Mouse (Mus musculus) lung, embryonic 14.5 days (tissue): Measurements from ENCODE around the gene P3h4. TPM values are rescaled to one million over a fixed set of nuclear protein-coding genes. Genes with fewer than 3 reads are reported as not detected.

Experiments used
- ATAC-seq: fragments of 200-750 bp; cut with Nextera tagmentation; 2 replicates; pipeline ENCODE4 v1.8.0; 2017; ENCODE audit warnings: mild to moderate bottlenecking, moderate TSS enrichment, moderate library complexity; ENCODE audit not compliant: insufficient read depth
- DNase-seq: peaks from one replicate; pipeline ENCODE4 v3.0.0-alpha.2; 2015
- H3K27ac ChIP-seq: fragments of 300-500 bp; sonication (generic); 2 replicates; pipeline ENCODE4 v1.5.1; 2014; ENCODE audit warnings: low read depth, mild to moderate bottlenecking, moderate library complexity
- H3K27me3 ChIP-seq: fragments of 300-500 bp; sonication (generic); 2 replicates; pipeline ENCODE4 v1.6.1; 2014; ENCODE audit warnings: low read length, control low read depth; ENCODE audit not compliant: insufficient read depth
- H3K36me3 ChIP-seq: fragments of 300-500 bp; sonication (generic); 2 replicates; pipeline ENCODE4 v1.6.1; 2014; ENCODE audit warnings: control low read depth; ENCODE audit not compliant: insufficient read depth
- H3K4me1 ChIP-seq: fragments of 300-500 bp; sonication (generic); 2 replicates; pipeline ENCODE4 v1.6.1; 2014; ENCODE audit warnings: antibody characterized with exemption, control low read depth; ENCODE audit not compliant: insufficient read depth
- H3K4me2 ChIP-seq: fragments of 300-500 bp; sonication (generic); 2 replicates; pipeline ENCODE4 v1.6.1; 2014; ENCODE audit warnings: mild to moderate bottlenecking
- H3K4me3 ChIP-seq: fragments of 300-500 bp; sonication (generic); 2 replicates; pipeline ENCODE4 v1.5.1; 2014; ENCODE audit warnings: low read depth, low read length
- H3K9ac ChIP-seq: fragments of 300-500 bp; sonication (generic); 2 replicates; pipeline ENCODE4 v1.6.1; 2014
- H3K9me3 ChIP-seq: fragments of 300-500 bp; sonication (generic); 2 replicates; pipeline ENCODE4 v1.6.1; 2016; ENCODE audit warnings: low read depth, low read length, control low read depth
- CTCF ChIP-seq: IDR thresholded peaks from 2 replicates; pipeline ENCODE4 v1.5.1; 2016; ENCODE audit warnings: antibody characterized with exemption, low read depth
- WGBS: fragments of 180-500 bp; shearing (Covaris S2); extraction: QIAGEN DNeasy Blood & Tissue Kit; methylation state at CpG from one replicate; pipeline ENCODE4 v1.1.7; 2014; 5-methylcytosine and 5-hydroxymethylcytosine counted together
- polyA plus RNA-seq: library from polyadenylated mRNA; unstranded; fragments of >200 nt; fragmentation: Nextera tagmentation; extraction: Ambion mirVana; gene quantifications from 2 replicates; pipeline ENCODE4 v1.2.1, GENCODE M21; 2014

The P3h4 gene
- polyA plus RNA-seq, 1 experiment from 2014 or later: 64.5 TPM

DNA sequence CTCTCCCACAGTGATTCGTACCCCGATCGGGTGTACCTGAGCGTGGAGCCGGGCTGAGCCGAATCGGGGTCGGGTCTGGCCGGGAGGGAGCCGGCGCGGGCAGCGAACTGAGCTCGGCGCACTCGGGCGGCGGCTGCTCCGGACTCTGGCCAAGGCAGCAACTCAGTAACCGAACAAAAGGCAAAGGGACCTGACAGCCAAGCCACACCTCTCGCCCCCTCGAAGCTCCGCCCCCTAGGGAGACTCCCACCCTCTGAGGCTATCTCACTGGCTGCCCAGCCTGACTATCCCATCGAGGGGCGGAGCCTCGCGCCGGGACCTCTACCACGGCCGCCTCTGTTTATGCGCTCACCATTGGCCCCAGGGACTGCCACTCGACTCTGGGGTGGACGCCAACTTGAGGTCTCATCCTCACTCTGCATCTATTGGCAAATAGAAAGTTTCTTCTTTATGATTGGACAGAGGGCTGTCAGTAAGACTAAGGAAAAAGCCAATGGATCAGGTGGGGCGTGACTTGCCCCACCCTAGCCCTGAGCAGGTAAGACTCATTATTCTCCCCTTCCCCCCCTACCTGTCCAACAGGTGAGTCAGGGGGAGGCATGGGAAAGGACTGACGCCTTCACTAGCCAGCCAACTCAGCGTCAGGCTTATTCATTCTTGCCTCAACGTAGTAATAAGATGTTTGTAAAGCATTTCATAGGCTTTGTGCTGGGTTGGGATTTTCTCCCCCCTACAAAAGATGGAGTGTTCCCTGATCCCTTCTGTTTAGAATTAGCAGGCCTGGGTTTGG lies 16.8 kb downstream of the P3h4 start, which contains the start of gene Jup:
TSS of gene Jup (minus strand) at position 164 of the 790 bp plus-strand sequence.
- peak within 1 kb of the TSS; percentile 90 for H3K27ac ChIP-seq
- H3K9me3 ChIP-seq: no peaks in the 10 kb centered on the region
- ATAC-seq (peak; percentile 98), DNase-seq (peak; percentile 100)
- no peaks in the 10 kb centered on the region for H3K36me3 ChIP-seq
- TF ChIP-seq CTCF: 0 out of 2 replicates have a peak, but pooled peaks have one; percentile 10
- peak within 1 kb of the TSS; percentile 78 for H3K4me2 ChIP-seq
- peak within 1 kb of the TSS; percentile 72 for H3K4me3 ChIP-seq
- H3K9ac ChIP-seq: peak within 1 kb of the TSS; percentile 76
- peaks cover 26% of the 10 kb centered on the region; the same call in 1 of the 2 replicates for H3K4me1 ChIP-seq
- WGBS: 1% methylated on average over 37 of the region's 37 CpGs
- H3K27me3 ChIP-seq: no peaks in the 10 kb centered on the region

DNA sequence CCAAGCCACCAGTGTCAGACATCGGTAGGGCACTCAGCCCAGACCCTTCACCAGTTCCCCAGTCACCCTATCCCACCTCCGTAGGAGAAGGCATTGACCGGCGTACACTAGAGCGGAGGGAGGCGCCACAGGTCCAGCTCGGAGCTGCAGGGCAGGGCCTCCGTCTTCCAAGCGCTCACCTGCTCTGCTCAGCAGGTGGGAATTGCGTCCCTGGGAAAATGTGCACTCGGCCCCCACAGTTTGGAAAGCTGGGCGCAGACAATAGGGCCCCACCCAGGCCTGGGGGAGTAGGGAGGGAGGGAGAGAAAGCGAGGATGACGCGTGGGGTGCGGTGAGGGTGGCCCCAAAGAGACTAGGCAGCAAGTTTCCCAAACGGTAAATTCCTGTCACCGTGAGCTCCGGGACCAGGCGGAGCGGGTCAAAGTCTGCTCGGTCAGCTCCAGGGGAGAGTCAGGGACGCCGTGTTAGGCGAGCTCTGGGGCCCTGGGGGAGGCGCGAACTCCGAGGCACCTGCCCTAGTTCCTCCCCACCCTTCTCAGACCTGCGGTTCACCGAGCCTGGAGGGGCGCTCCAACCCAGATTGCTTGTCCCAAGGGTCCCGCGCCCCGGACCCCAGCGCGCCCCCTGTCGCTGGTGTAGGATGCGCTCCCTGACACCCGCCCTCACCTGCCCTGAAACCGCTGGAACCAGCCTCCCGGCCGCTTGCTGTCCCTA lies 17.6 kb downstream of the P3h4 start:
- H3K4me1 ChIP-seq: peaks cover 24% of the 10 kb centered on the region; the same call in 1 of the 2 replicates
- TF ChIP-seq CTCF: peak; percentile 66

DNA sequence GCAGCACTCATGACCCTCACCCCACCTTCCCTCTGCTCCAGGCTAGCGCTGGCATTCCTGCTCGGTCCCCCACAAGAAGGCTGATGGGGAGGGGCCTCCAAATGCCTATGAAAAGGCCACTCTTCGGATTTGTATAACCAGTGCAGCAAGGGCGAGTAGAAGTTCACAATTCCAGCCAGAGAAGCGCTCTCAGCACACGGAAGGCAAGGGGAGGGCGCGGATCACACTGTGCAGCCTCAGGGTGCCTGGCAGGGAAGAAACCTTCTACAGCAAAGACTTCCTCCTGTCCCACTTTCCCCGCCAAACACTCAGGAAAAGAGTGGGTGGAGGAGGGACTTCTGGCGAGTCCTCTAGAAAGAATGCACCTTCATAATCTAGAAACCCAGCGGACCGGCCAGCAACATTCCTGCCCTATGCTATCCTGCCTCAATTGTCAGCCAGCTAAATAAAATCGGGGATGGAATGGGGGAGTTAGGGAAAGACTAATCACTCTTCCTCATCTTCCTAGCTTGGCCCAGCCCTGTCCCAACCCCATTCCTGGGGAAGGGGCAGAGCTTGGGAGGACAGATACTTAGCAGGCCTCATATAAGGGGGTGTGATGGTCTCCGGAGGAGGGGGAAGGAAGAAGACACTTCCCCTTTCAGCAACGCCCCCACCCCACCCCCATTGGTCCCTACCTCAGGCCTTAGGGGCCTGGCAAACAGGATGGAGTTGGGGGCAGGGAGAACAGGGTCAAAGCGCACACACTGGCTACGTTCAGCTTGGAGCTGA lies 18.6 kb downstream of the P3h4 start:
- peak overlapping the region; percentile 78 for H3K4me2 ChIP-seq
- H3K4me1 ChIP-seq: peaks cover 24% of the 10 kb centered on the region
- TF ChIP-seq CTCF: peak; percentile 28; the same call in 1 of the 2 replicates
- peak overlapping the region; percentile 76 for H3K9ac ChIP-seq
- peak overlapping the region; percentile 72 for H3K4me3 ChIP-seq
- DNase-seq (peak; percentile 57), ATAC-seq (no peak)
- H3K27ac ChIP-seq: peak overlapping the region; percentile 90
- no peaks in the 10 kb centered on the region for H3K36me3 ChIP-seq
- WGBS: 24% methylated on average over 17 of the region's 17 CpGs
- H3K9me3 ChIP-seq: no peaks in the 10 kb centered on the region
- H3K27me3 ChIP-seq: no peaks in the 10 kb centered on the region

More for the DNA sequence above, 17.6 kb downstream of the P3h4 start:
- Histone ChIP-seq H3K4me3 (peak overlapping the region; percentile 72), H3K9me3 (no peaks in the 10 kb centered on the region), H3K4me2 (peak overlapping the region; percentile 78), H3K36me3 (no peaks in the 10 kb centered on the region), H3K27me3 (no peaks in the 10 kb centered on the region), H3K27ac (peak overlapping the region; percentile 90), H3K9ac (peak overlapping the region; percentile 76)
- DNase-seq (peak; percentile 31), ATAC-seq (peak; percentile 11)
- WGBS: 1% methylated on average over 42 of the region's 42 CpGs

DNA sequence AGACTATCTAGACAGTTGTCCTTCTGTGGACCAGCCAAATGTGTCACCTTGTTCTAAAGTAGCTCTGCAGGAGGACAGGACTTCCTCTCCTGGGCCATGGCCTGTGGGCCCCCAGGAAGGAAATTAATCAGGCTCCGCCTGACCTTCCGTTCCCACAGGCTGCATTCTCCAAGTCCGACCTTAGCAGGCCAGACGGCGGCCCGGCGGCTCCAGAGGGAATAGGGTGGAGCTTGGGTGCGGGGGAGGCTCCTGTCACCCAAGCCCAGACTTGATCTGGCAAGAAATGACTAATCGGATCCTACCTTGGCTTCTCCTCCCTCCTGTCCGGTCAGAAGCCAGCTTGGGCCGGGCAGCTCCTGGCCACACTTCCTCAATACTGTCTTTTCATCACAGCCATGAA lies 19.4 kb downstream of the P3h4 start:
- DNase-seq (peak; percentile 45), ATAC-seq (no peak)
- no peaks in the 10 kb centered on the region for H3K36me3 ChIP-seq
- WGBS: 28% methylated on average over 11 of the region's 11 CpGs
- H3K9me3 ChIP-seq: no peaks in the 10 kb centered on the region
- peaks cover 32% of the 10 kb centered on the region for H3K4me1 ChIP-seq
- H3K9ac ChIP-seq: peak overlapping the region; percentile 34; the same call in 1 of the 2 replicates
- no peak for TF ChIP-seq CTCF
- H3K27ac ChIP-seq: peak overlapping the region; percentile 90; the same call in 1 of the 2 replicates
- peak overlapping the region; percentile 78 for H3K4me2 ChIP-seq
- H3K27me3 ChIP-seq: no peaks in the 10 kb centered on the region
- peak overlapping the region; percentile 72 for H3K4me3 ChIP-seq

DNA sequence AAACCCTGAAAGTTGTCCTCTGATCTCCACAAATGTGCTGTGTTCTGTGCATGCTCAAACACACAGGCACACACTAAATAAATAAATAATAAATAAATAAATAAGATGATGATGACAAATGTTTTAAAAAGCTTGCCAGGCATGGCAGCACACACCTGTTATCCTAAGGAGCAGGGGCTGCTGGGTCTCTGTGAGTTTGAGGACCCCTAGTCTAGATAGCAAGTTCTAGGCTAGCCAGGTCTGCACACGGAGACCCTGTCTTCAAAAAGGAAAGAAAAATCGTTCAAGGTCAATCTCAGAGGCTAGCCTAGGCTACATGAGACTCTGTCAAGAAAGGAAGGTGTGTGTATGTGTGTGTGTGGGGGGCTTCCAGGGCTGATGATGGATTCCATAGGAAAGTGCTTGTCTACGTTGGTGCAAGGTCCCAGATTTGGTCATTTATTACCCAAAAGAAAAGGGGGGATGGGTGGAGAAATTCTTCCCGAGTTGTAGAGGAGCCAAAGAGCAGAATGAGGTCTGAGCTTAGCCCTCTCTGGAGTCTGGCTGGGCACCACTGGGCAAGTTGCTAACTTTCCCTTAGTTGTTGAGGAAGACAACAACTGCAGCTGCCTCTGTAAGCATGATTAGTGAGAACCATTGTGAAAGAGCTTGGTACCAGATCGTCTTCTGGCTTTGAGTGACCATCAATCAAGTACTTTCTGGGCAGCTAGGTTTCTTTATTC lies 20.1 kb downstream of the P3h4 start:
- peak overlapping the region; percentile 72 for H3K4me3 ChIP-seq
- peaks cover 38% of the 10 kb centered on the region for H3K4me1 ChIP-seq
- no peak for TF ChIP-seq CTCF
- no peak for DNase-seq
- no peaks in the 10 kb centered on the region for H3K36me3 ChIP-seq
- peak overlapping the region; percentile 90; the same call in 1 of the 2 replicates for H3K27ac ChIP-seq
- 42% methylated on average over 5 of the region's 5 CpGs for WGBS
- peak overlapping the region; percentile 78 for H3K4me2 ChIP-seq
- no peak overlapping the region for H3K9ac ChIP-seq
- H3K9me3 ChIP-seq: no peaks in the 10 kb centered on the region
- no peaks in the 10 kb centered on the region for H3K27me3 ChIP-seq
- no peak for ATAC-seq

DNA sequence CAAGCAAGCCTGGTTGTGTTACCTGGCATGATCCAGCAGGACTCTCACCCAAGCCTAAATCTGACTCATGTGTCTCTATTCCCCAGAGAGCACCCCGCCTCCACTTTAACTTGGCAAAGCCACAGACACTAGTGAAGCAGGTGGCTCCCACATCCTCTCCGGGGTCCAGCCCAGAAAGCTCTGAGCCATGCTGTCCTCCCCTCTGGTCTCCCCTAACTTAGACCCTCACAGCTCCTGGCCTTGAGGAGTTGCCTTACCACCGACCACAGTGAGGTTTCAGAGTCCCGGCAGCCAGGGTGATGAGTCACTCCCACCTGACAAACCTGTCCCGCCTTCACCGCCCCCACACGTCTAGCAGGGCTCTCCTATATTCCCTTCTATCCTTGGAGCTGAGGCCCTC lies 20.9 kb downstream of the P3h4 start:
- Histone ChIP-seq H3K4me1 (peaks cover 40% of the 10 kb centered on the region), H3K36me3 (no peaks in the 10 kb centered on the region), H3K27me3 (no peaks in the 10 kb centered on the region), H3K9ac (no peak overlapping the region), H3K4me2 (no peak overlapping the region), H3K27ac (no peak overlapping the region), H3K4me3 (no peak overlapping the region), H3K9me3 (no peaks in the 10 kb centered on the region)
- 54% methylated on average over 7 of the region's 7 CpGs for WGBS
- DNase-seq (no peak), ATAC-seq (no peak)
- TF ChIP-seq CTCF: no peak
